Mouse (Mus musculus) olfactory bulb, adult 2 months (tissue): ENCODE measurements around the gene Nme3. TPM values are rescaled to one million over a fixed set of nuclear protein-coding genes. Genes with fewer than 3 reads are reported as not detected.
A peak's percentile ranks its signal among the peaks of the same experiment; 100 is the strongest.

Experiments used
- H3K27ac ChIP-seq: fragments of 200-500 bp; 2 replicates; pipeline ENCODE4 v1.5.1; 2012; ENCODE audit warnings: low read depth, low read length; ENCODE audit not compliant: insufficient read depth
- H3K4me1 ChIP-seq: fragments of 200-500 bp; 2 replicates; pipeline ENCODE4 v1.6.1; 2012; ENCODE audit warnings: low read length; ENCODE audit not compliant: control insufficient read depth, insufficient read depth
- H3K4me3 ChIP-seq: fragments of 200-500 bp; 2 replicates; pipeline ENCODE4 v1.5.1; 2012; ENCODE audit warnings: mild to moderate bottlenecking, low read depth, low read length, moderate library complexity; ENCODE audit not compliant: insufficient read depth
- CTCF ChIP-seq: fragments of 200-500 bp; IDR thresholded peaks from 2 replicates; pipeline ENCODE4 v1.5.1; 2012; ENCODE audit warnings: low read depth, mild to moderate bottlenecking, low read length, moderate library complexity; ENCODE audit not compliant: insufficient read depth
- POLR2A ChIP-seq: fragments of 200-500 bp; IDR thresholded peaks from 2 replicates; pipeline ENCODE4 v1.6.1; 2012; ENCODE audit warnings: mild to moderate bottlenecking, low read depth, low read length, moderate library complexity; ENCODE audit not compliant: insufficient read depth
- WGBS: fragments of 180-500 bp; shearing (Covaris S2); methylation state at CpG from one replicate; pipeline ENCODE4 v1.1.7; 2018; 5-methylcytosine and 5-hydroxymethylcytosine counted together
- polyA plus RNA-seq: library from polyadenylated mRNA; stranded (reverse); fragments of >200 nt; gene quantifications from 2 replicates; pipeline ENCODE4 v1.2.4, GENCODE M21; 2012; ENCODE audit warnings: low replicate concordance; ENCODE audit not compliant: missing spikeins, insufficient read depth, insufficient read length

The Nme3 gene
- polyA plus RNA-seq, 1 experiment: not detected

DNA sequence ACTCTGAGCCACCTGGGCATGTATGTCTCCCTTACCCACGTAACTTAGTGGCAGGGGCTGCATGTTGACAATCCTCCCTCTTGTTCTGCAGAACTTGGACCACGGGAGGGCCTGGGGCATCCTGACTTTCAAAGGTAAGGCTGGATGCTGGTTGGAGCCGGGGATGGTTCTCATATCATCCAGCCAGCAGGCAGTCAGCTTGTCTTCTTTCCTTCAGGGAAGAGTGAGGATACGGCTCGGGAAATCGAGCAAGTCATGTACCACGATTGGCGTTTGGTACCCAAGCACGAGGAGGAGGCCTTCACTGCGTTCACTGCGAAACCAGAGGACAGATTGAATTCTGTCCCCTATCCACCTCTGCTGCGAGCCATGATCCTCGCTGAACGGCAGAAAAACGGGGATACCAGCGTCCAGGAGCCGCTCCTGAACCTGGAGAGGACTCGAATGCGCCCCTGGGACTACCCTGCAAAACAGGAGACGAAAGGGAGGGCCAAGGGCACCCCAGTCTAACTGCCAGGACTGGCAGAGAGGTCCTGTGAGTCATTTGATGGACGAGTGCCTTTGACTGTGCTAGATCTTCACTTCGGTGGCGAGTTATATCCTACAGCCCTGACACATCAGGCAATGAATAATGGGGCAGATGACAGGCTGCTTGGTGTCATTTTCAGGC is 594 bp upstream of the Nme3 start:
- 7% methylated on average over 23 of the region's 23 CpGs for WGBS
- H3K27ac ChIP-seq: 0 out of 2 replicates have a peak overlapping the region, but pooled peaks have one; percentile 13
- H3K4me1 ChIP-seq: peaks cover 42% of the 10 kb centered on the region
- peak overlapping the region; percentile 66 for H3K4me3 ChIP-seq
- TF ChIP-seq POLR2A (no peak), CTCF (no peak)

DNA sequence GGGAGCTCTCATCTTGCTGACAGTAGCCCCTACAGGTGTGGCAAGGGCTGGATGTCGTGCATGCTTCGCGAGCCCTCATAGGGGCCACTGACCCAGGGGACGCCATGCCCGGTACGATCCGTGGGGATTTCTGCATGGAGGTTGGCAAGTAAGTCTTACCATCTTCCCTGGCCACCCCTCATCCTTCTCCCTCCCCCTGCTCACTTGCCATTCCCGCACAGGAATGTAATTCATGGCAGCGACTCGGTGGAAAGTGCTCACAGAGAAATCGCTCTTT is 631 bp downstream of the Nme3 start:
- WGBS: 9% methylated on average over 11 of the region's 11 CpGs
- peak overlapping the region; percentile 59 for H3K27ac ChIP-seq
- peaks cover 42% of the 10 kb centered on the region for H3K4me1 ChIP-seq
- peak overlapping the region; percentile 66 for H3K4me3 ChIP-seq
- TF ChIP-seq POLR2A: no peak

DNA sequence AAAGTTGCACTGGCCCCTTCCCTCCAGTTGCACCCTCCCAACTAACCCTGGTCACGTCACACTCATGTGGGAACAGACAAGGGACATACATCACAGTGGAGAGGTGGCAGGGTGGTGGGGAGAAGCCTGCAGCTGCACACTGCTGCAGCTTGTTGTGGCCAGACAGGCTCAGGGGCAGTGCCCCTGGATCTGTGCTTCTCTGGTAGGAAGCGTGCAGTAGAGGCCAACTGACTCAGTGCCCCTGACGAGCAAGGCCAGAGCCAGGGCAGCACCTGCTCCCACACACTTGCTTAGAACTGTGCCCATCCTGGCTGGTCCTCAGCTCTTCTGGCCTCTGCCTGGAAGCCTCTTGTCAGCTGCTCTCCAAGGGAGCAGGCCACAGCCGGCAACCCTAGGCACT is 1.3 kb downstream of the Nme3 start:
- WGBS: 53% methylated on average over 4 of the region's 4 CpGs
- no peak overlapping the region for H3K27ac ChIP-seq
- TF ChIP-seq CTCF (no peak), POLR2A (no peak)
- no peak overlapping the region for H3K4me3 ChIP-seq
- peaks cover 39% of the 10 kb centered on the region for H3K4me1 ChIP-seq

DNA sequence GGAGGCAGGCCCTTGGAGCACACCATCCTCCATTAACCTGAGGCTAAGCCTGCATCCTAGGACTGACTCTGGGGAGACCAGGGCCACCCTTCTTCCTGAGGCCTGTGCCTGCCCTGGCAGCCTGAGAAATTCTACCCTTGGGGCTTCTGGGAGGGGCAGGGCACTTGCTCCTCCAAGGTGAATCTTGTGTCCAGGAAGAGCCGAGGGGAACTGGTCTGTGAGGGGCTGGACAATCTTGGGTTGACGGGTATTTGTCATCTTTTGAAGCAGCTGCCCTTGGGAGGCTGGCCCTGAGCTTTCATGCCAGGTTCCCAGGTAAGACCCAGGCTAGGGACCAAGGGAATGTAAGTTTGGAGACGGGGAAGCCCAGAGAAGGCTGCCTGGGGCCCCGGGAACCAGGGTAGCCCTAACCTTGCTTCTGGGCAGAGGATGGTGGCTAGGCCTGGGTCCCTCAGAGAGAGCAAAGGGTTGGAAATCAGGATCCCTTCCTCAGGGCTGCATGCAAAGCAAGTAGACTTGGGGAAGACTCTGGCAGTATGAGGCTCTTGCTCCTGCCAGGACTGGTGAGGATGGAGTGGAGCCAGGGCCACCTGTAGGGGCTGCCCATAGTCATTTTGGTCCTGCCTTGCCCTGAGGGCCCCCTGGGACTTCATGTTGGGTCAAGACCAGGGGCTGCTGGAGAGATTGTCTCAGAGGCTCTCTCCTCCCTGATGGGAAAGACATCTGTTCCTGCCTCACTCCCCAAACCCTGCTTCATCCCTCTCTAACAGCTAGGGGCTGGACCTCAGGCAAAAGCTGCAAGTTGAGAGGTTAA is 1.9 kb downstream of the Nme3 start:
- 76% methylated on average over 4 of the region's 4 CpGs for WGBS
- H3K27ac ChIP-seq: no peak overlapping the region
- no peak overlapping the region for H3K4me3 ChIP-seq
- peaks cover 33% of the 10 kb centered on the region for H3K4me1 ChIP-seq
- TF ChIP-seq POLR2A (no peak), CTCF (no peak)

DNA sequence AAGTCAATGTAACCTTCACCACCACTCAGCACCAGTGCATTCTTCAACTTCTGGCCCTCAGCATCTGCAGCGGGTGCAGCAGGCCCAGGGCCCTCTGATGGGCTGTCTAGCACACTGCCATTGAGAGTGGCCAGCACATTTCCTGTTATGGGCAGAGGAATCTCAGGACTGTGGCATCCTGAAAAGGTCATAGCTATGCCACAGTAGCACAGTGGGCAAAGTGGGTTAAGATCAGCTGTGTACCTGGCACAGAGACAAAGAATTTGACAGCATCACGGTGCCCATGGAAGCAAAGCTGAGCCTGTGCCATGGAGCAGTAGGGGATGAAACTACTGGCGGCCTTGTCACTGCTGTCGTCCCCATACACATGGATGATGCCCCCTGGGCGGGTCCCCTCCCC is 2.9 kb downstream of the Nme3 start:
- WGBS: 47% methylated on average over 5 of the region's 5 CpGs
- no peak for TF ChIP-seq CTCF
- TF ChIP-seq POLR2A: no peak
- no peak overlapping the region for H3K4me3 ChIP-seq
- H3K4me1 ChIP-seq: peaks cover 27% of the 10 kb centered on the region
- H3K27ac ChIP-seq: no peak overlapping the region

DNA sequence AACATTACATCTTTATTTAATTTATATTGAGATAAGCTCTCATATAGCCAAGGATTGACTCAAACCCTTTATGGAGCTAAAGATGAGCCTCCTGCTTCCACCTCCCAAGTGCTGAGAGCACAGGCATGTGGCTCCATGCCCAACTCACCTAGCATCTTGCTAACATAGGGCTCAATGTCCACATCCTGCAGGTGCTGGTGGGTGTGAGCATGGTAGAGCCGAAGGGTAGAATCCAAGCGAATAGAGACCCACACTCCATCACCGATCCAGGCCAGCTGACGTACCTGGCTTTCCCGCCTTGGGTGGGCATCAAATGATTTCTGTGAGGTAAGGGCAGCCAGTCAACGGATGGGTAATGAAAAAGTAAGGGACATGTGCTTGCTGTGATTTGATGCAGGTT is 3.7 kb downstream of the Nme3 start:
- Histone ChIP-seq H3K27ac (no peak overlapping the region), H3K4me1 (peaks cover 27% of the 10 kb centered on the region), H3K4me3 (no peak overlapping the region)
- no peak for TF ChIP-seq POLR2A
- no peak for TF ChIP-seq CTCF
- WGBS: 97% methylated on average over 6 of the region's 6 CpGs

DNA sequence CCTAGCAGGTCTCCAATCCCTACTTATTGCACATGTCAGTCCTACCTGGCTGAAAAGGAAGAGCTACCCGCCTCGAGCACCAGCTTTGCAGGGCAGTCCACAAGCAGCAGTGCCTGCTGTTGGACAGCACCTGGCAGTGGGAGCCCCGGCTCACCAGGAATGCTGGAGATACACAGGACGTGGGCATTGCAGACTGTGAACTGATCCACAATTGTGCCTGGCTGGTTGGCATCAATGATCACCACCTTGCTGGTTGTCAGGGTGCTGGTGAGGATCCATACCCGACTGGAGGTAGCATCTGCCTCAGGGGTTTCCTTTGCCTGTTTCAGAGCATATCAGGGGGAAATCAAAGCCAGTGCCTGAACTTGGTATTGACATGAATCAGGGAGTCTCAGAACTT is 5.8 kb downstream of the Nme3 start:
- Histone ChIP-seq H3K4me1 (peaks cover 15% of the 10 kb centered on the region), H3K4me3 (no peak overlapping the region), H3K27ac (no peak overlapping the region)
- WGBS: 94% methylated on average over 5 of the region's 5 CpGs
- TF ChIP-seq CTCF: no peak
- TF ChIP-seq POLR2A: no peak

DNA sequence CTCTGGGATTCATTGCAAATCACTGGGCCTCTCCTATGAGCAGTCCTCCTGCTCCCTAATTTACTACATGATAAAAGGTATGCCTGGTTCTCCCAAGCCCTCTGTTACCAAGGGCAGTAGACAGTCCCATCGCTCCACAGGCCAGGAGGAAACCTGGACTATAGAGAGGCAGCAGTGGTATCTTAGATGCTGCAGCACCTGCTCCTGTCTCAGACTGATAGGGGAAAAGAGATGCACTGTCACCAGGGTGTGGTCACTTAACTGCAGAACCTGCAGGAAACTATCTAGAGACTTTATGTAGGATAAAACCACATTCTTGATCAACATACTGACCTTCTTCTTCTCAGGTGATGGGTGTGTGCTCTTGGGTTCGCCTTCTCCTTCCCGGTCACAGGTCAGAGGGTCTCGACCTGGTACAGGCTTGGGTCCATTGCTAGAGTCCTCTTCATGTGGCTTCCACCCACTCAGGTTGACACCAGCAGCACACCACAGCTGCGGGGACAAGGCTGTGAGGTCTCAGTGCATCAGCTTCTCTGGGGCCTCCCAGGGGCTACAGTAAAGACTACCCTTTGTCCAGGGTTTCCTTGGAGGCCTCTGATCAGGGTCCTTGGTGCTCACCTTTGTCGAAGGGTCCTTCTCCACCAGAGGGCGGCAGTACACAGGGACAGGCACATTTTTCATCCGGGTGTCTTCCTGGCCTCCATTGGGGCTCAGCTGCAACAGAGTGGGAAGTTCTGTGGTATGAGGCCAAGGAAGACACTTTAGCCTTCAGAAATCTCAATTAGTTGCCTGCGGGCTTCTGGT is 6.6 kb downstream of the Nme3 start:
- 67% methylated on average over 9 of the region's 9 CpGs for WGBS
- Histone ChIP-seq H3K4me3 (no peak overlapping the region), H3K27ac (no peak overlapping the region), H3K4me1 (peaks cover 9% of the 10 kb centered on the region)
- no peak for TF ChIP-seq POLR2A
- no peak for TF ChIP-seq CTCF

DNA sequence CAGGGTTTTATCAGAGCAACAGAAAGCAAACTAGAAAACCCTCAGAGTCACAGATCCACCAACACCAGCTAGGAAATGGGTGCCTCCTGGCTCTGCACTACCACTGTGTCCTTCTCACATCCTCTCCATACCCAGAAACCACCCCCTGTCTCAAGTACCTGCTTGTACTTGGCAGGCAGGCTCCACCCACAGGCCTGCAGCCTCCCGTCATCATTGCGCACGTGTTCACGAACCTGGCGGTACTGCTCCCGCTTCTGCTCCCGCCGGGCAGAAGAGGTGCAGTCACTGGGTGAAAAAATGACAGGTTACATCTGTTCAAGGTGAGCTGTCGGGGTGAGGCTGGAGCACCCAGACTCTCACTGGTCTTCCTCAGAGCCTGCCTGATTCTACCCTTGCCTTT is 7.5 kb downstream of the Nme3 start:
- Histone ChIP-seq H3K4me1 (peaks cover under 1% of the 10 kb centered on the region; the same call in 1 of the 2 replicates), H3K27ac (no peak overlapping the region), H3K4me3 (no peak overlapping the region)
- TF ChIP-seq POLR2A: no peak
- TF ChIP-seq CTCF: no peak
- 89% methylated on average over 9 of the region's 9 CpGs for WGBS
